Mouse (Mus musculus): ENCODE data around the gene Tmem219.

Tmem219 gene

DNA sequence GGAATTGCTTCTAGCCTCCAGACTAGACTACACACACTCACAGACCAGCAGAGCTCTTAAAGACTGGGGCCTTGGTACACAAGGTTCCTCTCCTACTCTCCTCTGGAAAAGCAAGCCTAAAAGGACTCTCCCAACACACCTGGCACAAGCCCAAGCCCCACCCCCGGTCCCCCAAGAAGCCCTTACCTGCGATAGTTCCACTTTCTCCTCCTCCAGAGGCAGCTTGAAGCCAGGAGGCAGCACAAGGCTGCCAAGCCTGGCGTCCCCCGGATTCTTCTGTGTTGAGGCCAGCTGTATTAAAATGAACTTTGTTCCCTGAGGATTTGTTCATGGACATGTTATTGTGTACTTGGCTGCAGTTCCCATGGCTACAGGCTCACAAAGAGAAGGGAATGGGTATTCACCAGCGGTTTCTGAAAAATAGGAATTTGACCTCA, at the start of gene Tmem219:
Gene Tmem219 (minus strand): TSS at position 294 of the 437 bp plus-strand sequence.
- peak; percentile 39 to 63 for DNase-seq (ENCODE audit: inconsistent age in 2 of 2, low spot score in 1 of 2)

GRCm38 (mm10) chr7:126967361-126967760, 44.6 kb upstream of the Tmem219 start:
- peak; percentile 73 to 86 for DNase-seq (ENCODE audit: inconsistent age in 2 of 2, low spot score in 1 of 2)

- peak in 1 of 2 experiments; percentile 55 for DNase-seq (ENCODE audit: inconsistent age in 2 of 2, low spot score in 1 of 2)
Measured at GRCm38 (mm10) chr7:126965568-126965967, 42.9 kb upstream of the Tmem219 start.

GRCm38 (mm10) chr7:126963548-126964286, 41.0 kb upstream of the Tmem219 start:
- DNase-seq (ENCODE audit: inconsistent age in 2 of 2, low spot score in 1 of 2): peak; percentile 53 to 81

- DNase-seq (ENCODE audit: inconsistent age in 2 of 2, low spot score in 1 of 2): no peak
Measured at GRCm38 (mm10) chr7:126961965-126962364, 39.2 kb upstream of the Tmem219 start.

GRCm38 (mm10) chr7:126961095-126961494, 38.4 kb upstream of the Tmem219 start:
- no peak for DNase-seq (ENCODE audit: inconsistent age in 2 of 2, low spot score in 1 of 2)

GRCm38 (mm10) chr7:126959780-126960179, 37.1 kb upstream of the Tmem219 start:
- DNase-seq (ENCODE audit: inconsistent age in 2 of 2, low spot score in 1 of 2): peak in 1 of 2 experiments; percentile 4

DNA sequence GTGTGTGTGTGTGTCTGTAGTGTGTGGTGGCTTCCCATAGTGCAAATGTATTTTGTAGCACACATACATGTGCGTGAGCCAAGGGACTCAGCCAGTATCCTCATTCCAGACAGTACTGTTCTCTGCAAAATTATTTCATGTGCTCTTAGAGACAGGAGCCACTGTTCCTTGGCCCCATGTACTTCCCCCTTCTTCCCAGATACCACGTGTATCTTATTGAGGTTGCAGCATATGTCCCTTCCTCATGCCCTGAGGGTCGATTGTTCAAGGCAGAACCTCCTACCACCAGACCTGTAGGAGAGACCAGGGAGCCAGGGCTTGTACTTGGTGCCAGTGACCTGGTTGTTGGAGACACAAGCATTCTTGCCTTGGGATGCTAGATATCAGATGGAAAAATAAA, 32.4 kb upstream of the Tmem219 start:
- DNase-seq (ENCODE audit: inconsistent age in 2 of 2, low spot score in 1 of 2): no peak

DNA sequence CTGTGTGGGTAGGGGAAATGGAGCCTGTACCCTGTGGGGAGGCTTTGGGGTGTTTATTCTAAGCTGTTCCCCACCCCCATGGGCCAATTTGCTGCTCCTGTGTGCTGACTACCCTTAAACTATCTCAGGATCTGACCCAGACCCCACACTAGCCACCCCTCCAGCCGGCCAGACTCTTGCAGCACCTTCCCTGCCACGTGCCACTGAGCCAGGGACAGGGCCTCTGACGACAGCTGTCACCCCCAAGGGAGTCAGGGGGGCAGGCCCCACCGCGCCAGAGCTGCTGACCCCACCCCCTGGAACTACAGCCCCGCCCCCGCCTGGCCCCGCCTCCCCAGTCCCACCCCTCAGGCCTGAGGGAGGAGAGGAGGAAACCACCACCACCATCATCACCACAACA, 29.9 kb upstream of the Tmem219 start:
- DNase-seq (ENCODE audit: inconsistent age in 2 of 2, low spot score in 1 of 2): peak in 1 of 2 experiments; percentile 8

DNA sequence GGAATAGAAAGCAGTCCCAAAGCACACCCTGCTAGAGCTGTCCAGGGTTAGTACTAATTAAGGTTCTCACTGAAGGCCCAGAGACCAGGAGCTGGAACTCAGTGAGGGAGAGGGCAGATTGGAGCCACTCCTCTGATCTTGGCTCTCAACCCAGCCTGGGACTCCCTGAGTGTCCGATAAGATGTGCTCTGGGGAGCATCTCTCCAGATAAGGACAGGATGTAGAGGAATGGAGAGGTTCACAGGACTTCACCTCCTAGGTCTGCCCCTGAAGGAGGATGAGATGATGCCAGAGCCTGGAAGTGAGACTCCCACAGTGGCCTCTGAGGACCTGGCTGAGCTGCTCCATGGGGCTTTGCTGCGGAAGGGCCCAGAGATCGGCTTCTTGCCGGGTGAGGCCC, 29.0 kb upstream of the Tmem219 start:
- DNase-seq (ENCODE audit: inconsistent age in 2 of 2, low spot score in 1 of 2): no peak

DNA sequence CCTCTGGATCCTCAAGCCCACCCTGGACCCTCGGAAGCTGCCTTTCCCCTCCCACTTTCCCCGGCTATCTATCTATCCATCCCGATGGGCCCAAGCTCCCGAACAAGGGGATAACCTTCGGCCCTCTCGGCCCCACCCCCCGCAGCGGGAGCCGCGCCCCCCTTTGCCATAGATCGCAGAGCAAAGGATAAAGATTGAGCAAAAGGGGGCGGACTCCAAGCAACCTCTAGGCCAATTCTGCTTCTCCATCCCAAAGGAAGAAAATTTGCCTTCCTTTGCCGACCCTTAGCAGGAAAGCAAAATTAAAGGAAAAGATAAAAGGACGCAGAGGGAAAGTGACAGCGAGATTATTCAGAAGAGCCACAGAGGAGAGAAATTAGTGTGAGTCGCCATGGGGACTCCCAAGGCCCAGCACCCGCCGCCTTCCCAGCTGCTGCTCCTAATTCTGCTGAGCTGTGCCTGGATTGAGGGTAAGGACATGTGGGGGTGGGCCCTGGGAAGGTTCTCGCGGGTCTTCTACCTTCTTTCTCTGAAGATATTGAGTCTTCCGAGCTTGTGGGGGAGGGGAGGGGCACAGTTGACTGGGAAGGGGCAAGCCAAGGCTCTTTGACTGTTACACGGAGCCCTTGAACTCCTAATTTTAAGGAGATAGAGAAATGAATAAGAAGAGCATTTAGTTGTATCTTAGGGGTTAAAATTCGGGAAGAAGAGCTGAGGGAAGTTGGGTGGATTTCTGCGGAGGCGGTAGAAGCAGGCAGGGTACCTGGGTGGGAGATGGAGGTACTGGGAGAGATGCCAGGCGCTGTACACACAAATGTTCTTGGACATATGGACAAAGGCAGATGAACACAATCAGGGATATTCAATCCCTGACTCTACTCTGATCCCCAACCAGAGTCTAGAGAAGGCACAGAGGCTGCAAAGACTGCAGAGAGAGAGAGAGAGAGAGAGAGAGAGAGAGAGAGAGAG, 28.2 kb upstream of the Tmem219 start:
- peak in 1 of 2 experiments; percentile 5 for DNase-seq (ENCODE audit: inconsistent age in 2 of 2, low spot score in 1 of 2)

DNA sequence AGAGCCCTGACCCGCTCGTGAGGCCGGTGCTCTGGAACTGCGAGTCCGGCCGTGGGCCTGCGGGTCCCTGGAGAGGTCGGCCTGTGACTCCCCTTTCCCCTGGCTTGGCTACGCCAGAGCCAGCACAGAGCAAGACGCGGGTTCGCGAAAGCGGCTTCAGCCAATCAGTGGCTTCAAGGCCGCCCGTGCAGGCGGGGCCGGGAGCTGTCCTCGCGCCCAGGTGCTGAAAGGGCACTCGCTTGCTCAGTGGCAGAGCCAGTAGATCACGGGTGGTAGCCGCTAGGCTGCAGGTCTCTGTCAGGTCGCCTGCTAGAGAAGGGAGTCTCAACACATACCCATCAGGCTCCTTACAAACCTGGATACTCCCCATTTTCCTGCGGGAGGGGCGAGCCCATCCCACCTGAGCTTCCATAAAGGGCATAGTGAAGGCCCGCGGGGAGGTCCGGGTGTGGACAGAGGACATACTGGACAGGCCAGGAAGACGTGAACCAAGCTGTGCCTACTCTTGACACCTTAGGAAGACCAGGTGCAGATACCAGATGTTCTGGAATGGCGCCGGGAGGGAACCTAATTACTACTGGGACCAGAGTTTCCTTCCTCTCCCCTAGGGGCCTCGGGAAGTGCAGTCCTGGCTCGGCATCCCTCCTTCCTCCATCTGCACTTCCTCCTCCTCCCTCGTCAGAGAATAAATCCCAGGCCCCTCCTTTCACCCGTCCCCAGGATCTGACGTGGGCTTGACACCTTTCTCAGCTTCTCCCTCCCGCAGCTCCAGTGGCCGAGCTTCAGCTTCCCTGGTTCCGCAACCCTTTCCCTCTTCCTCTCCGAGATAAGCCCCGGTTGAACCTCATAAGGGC, 27.3 kb upstream of the Tmem219 start, which contains the start of gene Sez6l2:
Gene Sez6l2 (plus strand): TSS at position 771 of the 854 bp plus-strand sequence.
- peak; percentile 88 to 95 for DNase-seq (ENCODE audit: inconsistent age in 2 of 2, low spot score in 1 of 2)

DNA sequence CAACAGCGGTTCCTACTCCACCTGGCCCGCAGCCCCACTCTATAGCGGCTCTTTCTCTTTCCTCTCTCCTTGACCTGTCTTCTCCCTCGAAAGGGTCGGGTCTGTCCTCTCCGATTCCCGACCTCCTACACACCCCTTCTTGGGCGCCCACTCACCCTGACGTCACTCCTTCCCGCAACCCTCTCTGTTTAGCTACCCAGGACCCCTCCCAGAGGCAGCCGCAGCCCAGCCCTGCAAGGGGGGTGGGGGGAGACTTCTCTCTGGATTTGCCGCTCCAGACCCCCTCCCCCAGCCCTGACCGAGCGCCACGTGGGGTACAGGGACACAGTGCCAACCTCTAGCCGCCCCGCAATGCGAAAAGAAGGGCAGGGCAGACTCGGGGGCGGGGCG, 26.7 kb upstream of the Tmem219 start, which contains the start of gene Asphd1:
Gene Asphd1 (minus strand): TSS at position 180 of the 390 bp plus-strand sequence.
- DNase-seq (ENCODE audit: inconsistent age in 2 of 2, low spot score in 1 of 2): peak in 1 of 2 experiments; percentile 59

DNA sequence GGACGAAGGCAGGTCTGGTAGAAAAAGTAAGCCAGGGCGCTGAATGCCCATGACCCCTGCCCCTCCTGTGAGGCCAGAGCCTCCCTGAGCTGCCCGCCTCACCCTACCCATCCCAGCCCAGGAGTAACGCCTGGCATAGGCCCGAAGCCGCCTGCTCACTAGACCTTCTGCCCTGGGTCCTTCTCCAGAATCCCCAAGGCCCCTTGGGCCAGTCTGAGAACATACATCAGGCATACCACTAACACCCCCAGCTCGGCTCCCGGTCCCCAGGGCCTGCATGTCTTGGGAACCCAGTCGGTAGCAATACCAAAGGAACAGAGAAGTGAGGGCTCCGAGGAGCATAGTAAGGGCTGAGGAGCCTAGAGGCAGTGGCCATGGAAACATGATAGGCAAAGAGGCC, 25.9 kb upstream of the Tmem219 start:
- peak in 1 of 2 experiments; percentile 14 for DNase-seq (ENCODE audit: inconsistent age in 2 of 2, low spot score in 1 of 2)

DNA sequence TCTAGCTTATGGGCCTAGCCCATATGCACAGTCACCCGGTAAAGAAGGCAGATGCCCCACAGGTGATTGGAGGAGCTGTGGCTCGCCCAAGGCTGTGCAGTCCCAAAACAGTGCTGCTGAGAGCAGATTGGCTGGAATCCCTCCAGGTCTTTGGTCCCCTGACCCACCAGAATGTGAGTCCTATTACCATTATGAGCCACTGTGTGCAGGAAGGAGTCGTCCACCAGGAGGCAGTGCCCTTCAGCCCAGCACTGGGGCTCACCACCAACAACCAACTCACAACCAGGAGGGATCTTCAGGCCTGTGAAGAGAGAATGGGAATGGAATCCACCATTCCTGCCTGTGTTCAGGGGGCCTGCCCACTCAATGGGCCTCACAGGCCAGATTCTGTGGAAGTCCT, 23.8 kb upstream of the Tmem219 start:
- peak in 1 of 2 experiments; percentile 65 for DNase-seq (ENCODE audit: inconsistent age in 2 of 2, low spot score in 1 of 2)

DNA sequence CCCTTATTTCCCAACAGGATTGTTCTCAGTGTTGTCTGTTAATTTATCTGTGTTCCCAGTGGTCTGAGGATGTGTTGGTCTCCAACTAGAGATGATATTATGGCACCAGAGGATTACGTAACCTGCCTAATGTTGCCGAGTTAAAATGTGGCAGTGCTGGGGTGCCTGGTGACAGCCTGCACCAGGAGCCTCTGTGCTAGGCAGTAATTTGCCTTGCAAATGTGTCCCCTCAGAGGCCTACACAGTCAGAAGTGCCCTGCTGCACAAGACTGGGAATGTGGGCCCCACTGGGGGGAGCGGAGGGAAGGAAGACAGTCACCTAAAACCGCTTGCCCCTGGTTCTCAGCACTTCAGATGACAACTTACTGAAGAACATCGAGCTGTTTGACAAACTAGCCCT, 19.1 kb upstream of the Tmem219 start:
- no peak for DNase-seq (ENCODE audit: inconsistent age in 2 of 2, low spot score in 1 of 2)

GRCm38 (mm10) chr7:126941171-126941570, 18.5 kb upstream of the Tmem219 start:
- no peak for DNase-seq (ENCODE audit: inconsistent age in 2 of 2, low spot score in 1 of 2)

DNA sequence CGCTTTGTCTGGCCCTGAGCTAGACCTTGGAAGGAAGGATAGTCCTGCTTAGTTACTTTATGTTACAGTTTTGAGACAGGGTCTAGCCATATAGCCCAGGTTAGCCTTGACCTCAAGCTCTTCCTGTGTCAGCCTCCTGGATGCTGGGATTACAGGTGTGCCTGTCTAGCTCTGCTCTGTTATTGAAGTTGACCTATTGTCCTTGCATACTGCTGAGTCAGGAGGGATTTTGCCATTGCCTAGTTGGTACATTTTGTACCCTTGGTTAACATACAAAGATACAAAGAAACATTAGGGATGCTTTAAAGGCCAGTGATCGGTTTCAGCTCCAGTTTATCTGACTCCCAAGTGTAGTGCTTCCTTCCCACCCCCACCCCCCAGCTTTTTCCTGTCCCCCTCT, 9.9 kb upstream of the Tmem219 start:
- peak in 1 of 2 experiments; percentile 18 for DNase-seq (ENCODE audit: inconsistent age in 2 of 2, low spot score in 1 of 2)

DNA sequence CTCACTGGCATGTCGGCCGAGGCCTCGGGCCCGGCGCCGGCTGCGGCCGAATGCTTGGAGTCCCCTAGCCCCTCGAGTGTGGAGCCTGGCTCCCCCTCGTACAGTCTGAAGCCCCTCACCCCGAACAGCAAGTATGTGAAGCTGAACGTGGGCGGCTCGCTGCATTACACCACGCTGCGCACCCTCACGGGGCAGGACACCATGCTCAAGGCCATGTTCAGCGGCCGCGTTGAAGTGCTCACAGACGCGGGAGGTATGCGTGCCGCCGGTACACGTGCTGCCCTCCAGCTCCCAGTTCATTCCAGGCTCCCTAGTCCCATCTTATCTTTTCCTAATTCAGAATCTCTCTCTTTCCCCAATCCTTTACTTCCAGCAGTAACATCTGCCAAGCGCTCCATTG, 6.3 kb upstream of the Tmem219 start:
- peak; percentile 62 to 83 for DNase-seq (ENCODE audit: inconsistent age in 2 of 2, low spot score in 1 of 2)

DNA sequence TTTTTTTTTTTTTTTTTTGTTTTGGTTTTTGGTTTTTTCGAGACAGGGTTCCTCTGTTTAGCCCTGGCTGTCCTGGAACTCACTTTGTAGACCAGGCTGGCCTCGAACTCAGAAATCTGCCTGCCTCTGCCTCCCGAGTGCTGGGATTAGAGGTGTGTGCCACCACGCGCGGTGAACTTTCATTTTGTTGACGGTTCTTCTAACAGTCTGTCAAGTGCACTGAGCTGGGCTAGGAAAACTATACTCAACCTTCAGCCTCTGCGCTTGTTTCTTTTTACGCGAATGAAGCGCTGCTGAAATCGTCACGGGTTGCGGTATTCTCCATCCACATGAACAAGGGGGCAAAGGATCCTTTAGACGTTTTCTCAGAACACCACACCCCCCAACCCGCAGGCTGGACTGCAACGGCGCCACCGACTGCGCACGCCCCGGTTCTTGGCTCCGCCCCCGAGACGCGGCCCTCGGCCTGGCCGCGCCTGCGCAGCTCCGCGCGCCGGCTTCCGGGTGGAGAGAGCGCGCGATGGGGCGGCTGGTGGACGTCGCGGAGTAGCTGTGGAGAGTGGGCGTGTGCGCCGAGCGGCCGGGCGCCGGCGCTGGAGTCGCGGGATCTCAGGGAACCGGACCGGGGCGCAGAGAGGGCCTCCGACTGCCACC, 5.8 kb upstream of the Tmem219 start, which contains the start of gene Kctd13:
Gene Kctd13 (plus strand): TSS at position 496 of the 654 bp plus-strand sequence.
- peak; percentile 96 to 97 for DNase-seq (ENCODE audit: inconsistent age in 2 of 2, low spot score in 1 of 2)

All from adrenal gland, adult (tissue).